Mouse (Mus musculus) thymus, adult 2 months (tissue): ENCODE data around the gene Tec. TPM values are rescaled to one million over a fixed set of nuclear protein-coding genes. Genes with fewer than 3 reads are reported as not detected.

Experiments
- DNase-seq: peaks from one replicate; pipeline ENCODE4 v3.0.0; 2021
- H3K27ac ChIP-seq: fragments of 200-500 bp; 2 replicates; pipeline ENCODE4 v1.5.1; 2012; ENCODE audit warnings: low read length, control low read depth; ENCODE audit not compliant: control insufficient read depth, insufficient read depth
- H3K27me3 ChIP-seq: fragments of 200-500 bp; 2 replicates; pipeline ENCODE4 v1.6.1; 2012; ENCODE audit warnings: mild to moderate bottlenecking, low read length, moderate library complexity, mixed read lengths; ENCODE audit not compliant: control insufficient read depth, insufficient read depth
- H3K36me3 ChIP-seq: fragments of 200-500 bp; 2 replicates; pipeline ENCODE4 v1.6.1; 2012; ENCODE audit warnings: mild to moderate bottlenecking, low read length, moderate library complexity; ENCODE audit not compliant: control insufficient read depth, insufficient read depth
- H3K4me1 ChIP-seq: fragments of 200-500 bp; replicated peaks from 2 replicates; pipeline ENCODE4 v1.6.1; 2012; ENCODE audit warnings: low read length; ENCODE audit not compliant: control insufficient read depth, insufficient read depth
- H3K4me3 ChIP-seq: fragments of 200-500 bp; 2 replicates; pipeline ENCODE4 v1.5.1; 2012; ENCODE audit warnings: mild to moderate bottlenecking, low read length, control low read depth, moderate library complexity; ENCODE audit not compliant: control insufficient read depth, insufficient read depth
- CTCF ChIP-seq: fragments of 200-500 bp; IDR thresholded peaks from 2 replicates; pipeline ENCODE4 v1.5.1; 2012; ENCODE audit warnings: mild to moderate bottlenecking, control low read depth, low read length, moderate library complexity, borderline replicate concordance; ENCODE audit not compliant: control insufficient read depth, poor library complexity, insufficient read depth; ENCODE audit errors: extremely low read depth
- POLR2A ChIP-seq: fragments of 200-500 bp; IDR thresholded peaks from 2 replicates; pipeline ENCODE4 v1.6.1; 2012; ENCODE audit warnings: mild to moderate bottlenecking, low read length, control low read depth, moderate library complexity; ENCODE audit not compliant: control insufficient read depth, poor library complexity, insufficient read depth; ENCODE audit errors: extremely low read depth
- WGBS: fragments of 180-500 bp; shearing (Covaris S2); methylation state at CpG from one replicate; pipeline ENCODE4 v1.1.7; 2018; 5-methylcytosine and 5-hydroxymethylcytosine counted together
- polyA plus RNA-seq: library from polyadenylated mRNA; depleted of rRNA; stranded (reverse); fragments of >200 nt; gene quantifications from 2 replicates; pipeline ENCODE4 v1.2.3, GENCODE M21; 2012

Tec gene
- polyA plus RNA-seq, 1 experiment: 18.3 TPM

GRCm38 (mm10) chr5:72747384-72747783 is 120.9 kb downstream of the Tec start:
- Histone ChIP-seq H3K27ac (no peak overlapping the region), H3K4me3 (no peak overlapping the region), H3K27me3 (no peaks in the 10 kb centered on the region), H3K36me3 (0 out of 2 replicates have a peak, but pooled peaks cover 5% of the 10 kb centered on the region), H3K4me1 (peaks cover 28% of the 10 kb centered on the region)
- DNase-seq: no peak
- 98% methylated on average over 4 of the region's 4 CpGs for WGBS
- no peak for TF ChIP-seq CTCF
- TF ChIP-seq POLR2A: no peak

GRCm38 (mm10) chr5:72746461-72746860 is 121.8 kb downstream of the Tec start:
- TF ChIP-seq CTCF: no peak
- TF ChIP-seq POLR2A: no peak
- Histone ChIP-seq H3K4me1 (peaks cover 26% of the 10 kb centered on the region), H3K4me3 (no peak overlapping the region), H3K36me3 (0 out of 2 replicates have a peak, but pooled peaks cover 5% of the 10 kb centered on the region), H3K27ac (no peak overlapping the region), H3K27me3 (no peaks in the 10 kb centered on the region)
- no peak for DNase-seq
- 38% methylated on average over 4 of the region's 4 CpGs for WGBS

GRCm38 (mm10) chr5:72743103-72743502 is 125.2 kb downstream of the Tec start:
- no peak overlapping the region for H3K27ac ChIP-seq
- peaks cover 25% of the 10 kb centered on the region for H3K4me1 ChIP-seq
- WGBS: 97% methylated on average over 6 of the region's 6 CpGs
- 0 out of 2 replicates have a peak, but pooled peaks cover 5% of the 10 kb centered on the region for H3K36me3 ChIP-seq
- TF ChIP-seq CTCF: no peak
- TF ChIP-seq POLR2A: no peak
- DNase-seq: no peak
- H3K4me3 ChIP-seq: no peak overlapping the region
- H3K27me3 ChIP-seq: no peaks in the 10 kb centered on the region

- Histone ChIP-seq H3K4me1 (peaks cover 12% of the 10 kb centered on the region), H3K4me3 (no peak overlapping the region), H3K27me3 (no peaks in the 10 kb centered on the region), H3K27ac (no peak overlapping the region), H3K36me3 (peaks cover 17% of the 10 kb centered on the region)
- WGBS: 93% methylated on average over 7 of the region's 7 CpGs
- DNase-seq: no peak
- no peak for TF ChIP-seq CTCF
- TF ChIP-seq POLR2A: no peak
These were observed 131.4 kb downstream of the Tec start for GRCm38 (mm10) chr5:72736868-72737267.

GRCm38 (mm10) chr5:72736437-72736836 is 131.8 kb downstream of the Tec start:
- DNase-seq: no peak

GRCm38 (mm10) chr5:72735763-72736162 is 132.5 kb downstream of the Tec start:
- H3K4me3 ChIP-seq: no peak overlapping the region
- no peaks in the 10 kb centered on the region for H3K27me3 ChIP-seq
- WGBS: 88% methylated on average over 7 of the region's 7 CpGs
- DNase-seq: no peak
- peaks cover 17% of the 10 kb centered on the region for H3K36me3 ChIP-seq
- H3K4me1 ChIP-seq: peaks cover 7% of the 10 kb centered on the region
- TF ChIP-seq CTCF (no peak), POLR2A (no peak)
- no peak overlapping the region for H3K27ac ChIP-seq

More at GRCm38 (mm10) chr5:72736437-72736836, 131.8 kb downstream of the Tec start:
- WGBS: 50% methylated on average over 8 of the region's 8 CpGs
- peaks cover 17% of the 10 kb centered on the region for H3K36me3 ChIP-seq
- no peaks in the 10 kb centered on the region for H3K27me3 ChIP-seq
- H3K4me3 ChIP-seq: no peak overlapping the region
- H3K27ac ChIP-seq: no peak overlapping the region
- TF ChIP-seq CTCF (no peak), POLR2A (no peak)
- peaks cover 12% of the 10 kb centered on the region for H3K4me1 ChIP-seq

- no peak for TF ChIP-seq CTCF
- TF ChIP-seq POLR2A: no peak
- Histone ChIP-seq H3K4me1 (no peaks in the 10 kb centered on the region), H3K4me3 (no peak overlapping the region), H3K36me3 (peaks cover 20% of the 10 kb centered on the region), H3K27ac (no peak overlapping the region), H3K27me3 (no peaks in the 10 kb centered on the region)
- 98% methylated on average over 1 of the region's 1 CpGs for WGBS
- no peak for DNase-seq
These were observed 135.4 kb downstream of the Tec start for GRCm38 (mm10) chr5:72732885-72733284.

- Histone ChIP-seq H3K27me3 (no peaks in the 10 kb centered on the region), H3K4me1 (no peaks in the 10 kb centered on the region), H3K27ac (no peak overlapping the region), H3K4me3 (no peak overlapping the region), H3K36me3 (peaks cover 38% of the 10 kb centered on the region)
- TF ChIP-seq POLR2A (no peak), CTCF (no peak)
- DNase-seq: no peak
- 79% methylated on average over 3 of the region's 3 CpGs for WGBS
These were observed 142.9 kb downstream of the Tec start for GRCm38 (mm10) chr5:72725404-72725803.
